Mouse (Mus musculus): ENCODE measurements around the gene Fndc3a.
A peak's percentile ranks its signal among the peaks of the same experiment; 100 is the strongest.

GRCm38 (mm10) chr14:72555846-72556245 is 154.0 kb downstream of the Fndc3a start:
- TF ChIP-seq CTCF (conservative IDR thresholded peaks at IDR 0.05; ENCODE audit: insufficient read depth, insufficient read length, low read depth, low read length), result peak; percentile 29; the same call in 1 of the 2 replicates
- no peak for TF ChIP-seq POLR2A (IDR thresholded peaks at IDR 0.05; ENCODE audit: low read depth, low read length)
